Mouse (Mus musculus): Measurements from ENCODE around the gene Lims1. TPM values are rescaled to one million over a fixed set of nuclear protein-coding genes. Genes with fewer than 3 reads are reported as not detected.

The Lims1 gene
- polyA plus RNA-seq, 1 experiment from 2014 or later, result 89.9 TPM

- no peaks in the 10 kb centered on the region for H3K36me3 ChIP-seq (ENCODE audit: control insufficient read depth, insufficient read depth, low read length)
- ATAC-seq (ENCODE audit: low FRiP score) (peak; percentile 30; the same call in 1 of the 2 replicates), DNase-seq (ENCODE audit: low spot score) (no peak)
- H3K4me1 ChIP-seq (replicated peaks; ENCODE audit: control insufficient read depth, insufficient read depth, low read length), result no peaks in the 10 kb centered on the region
- 44% methylated on average over 14 of the region's 14 CpGs for WGBS
- H3K4me2 ChIP-seq (replicated peaks; ENCODE audit: low read depth, low read length), result no peak overlapping the region
- no peak overlapping the region for H3K4me3 ChIP-seq (ENCODE audit: low read depth, low read length)
- no peak overlapping the region for H3K9ac ChIP-seq (ENCODE audit: low read depth, low read length)
- no peaks in the 10 kb centered on the region for H3K27me3 ChIP-seq (ENCODE audit: control insufficient read depth, insufficient read depth, low read length)
- 0 out of 2 replicates have a peak overlapping the region, but pooled peaks have one; percentile 36 for H3K27ac ChIP-seq (ENCODE audit: low read depth, low read length)
- no peaks in the 10 kb centered on the region for H3K9me3 ChIP-seq (ENCODE audit: control insufficient read depth, low read length)
Observed at GRCm38 (mm10) chr10:58371279-58371842, 48.1 kb downstream of the Lims1 start.

GRCm38 (mm10) chr10:58372430-58373030 is 49.3 kb downstream of the Lims1 start:
- Histone ChIP-seq H3K4me2 (replicated peaks; ENCODE audit: low read depth, low read length) (no peak overlapping the region), H3K27me3 (ENCODE audit: control insufficient read depth, insufficient read depth, low read length) (no peaks in the 10 kb centered on the region), H3K9me3 (ENCODE audit: control insufficient read depth, low read length) (no peaks in the 10 kb centered on the region), H3K9ac (ENCODE audit: low read depth, low read length) (no peak overlapping the region), H3K27ac (ENCODE audit: low read depth, low read length) (no peak overlapping the region), H3K4me3 (ENCODE audit: low read depth, low read length) (no peak overlapping the region), H3K4me1 (replicated peaks; ENCODE audit: control insufficient read depth, insufficient read depth, low read length) (no peaks in the 10 kb centered on the region), H3K36me3 (ENCODE audit: control insufficient read depth, insufficient read depth, low read length) (no peaks in the 10 kb centered on the region)
- DNase-seq (ENCODE audit: low spot score) (no peak), ATAC-seq (ENCODE audit: low FRiP score) (no peak)
- 82% methylated on average over 6 of the region's 6 CpGs for WGBS

- H3K27ac ChIP-seq (ENCODE audit: low read depth, low read length), result no peak overlapping the region
- no peaks in the 10 kb centered on the region for H3K9me3 ChIP-seq (ENCODE audit: control insufficient read depth, low read length)
- ATAC-seq (ENCODE audit: low FRiP score) (no peak), DNase-seq (ENCODE audit: low spot score) (no peak)
- H3K4me2 ChIP-seq (replicated peaks; ENCODE audit: low read depth, low read length), result no peak overlapping the region
- no peak overlapping the region for H3K9ac ChIP-seq (ENCODE audit: low read depth, low read length)
- no peaks in the 10 kb centered on the region for H3K36me3 ChIP-seq (ENCODE audit: control insufficient read depth, insufficient read depth, low read length)
- H3K27me3 ChIP-seq (ENCODE audit: control insufficient read depth, insufficient read depth, low read length), result no peaks in the 10 kb centered on the region
- H3K4me1 ChIP-seq (replicated peaks; ENCODE audit: control insufficient read depth, insufficient read depth, low read length), result no peaks in the 10 kb centered on the region
- H3K4me3 ChIP-seq (ENCODE audit: low read depth, low read length), result no peak overlapping the region
Observed at GRCm38 (mm10) chr10:58373829-58374228, 50.6 kb downstream of the Lims1 start.

- Histone ChIP-seq H3K4me2 (replicated peaks; ENCODE audit: low read depth, low read length) (no peak overlapping the region), H3K27me3 (ENCODE audit: control insufficient read depth, insufficient read depth, low read length) (no peaks in the 10 kb centered on the region), H3K4me3 (ENCODE audit: low read depth, low read length) (no peak overlapping the region), H3K4me1 (replicated peaks; ENCODE audit: control insufficient read depth, insufficient read depth, low read length) (0 out of 2 replicates have a peak, but pooled peaks cover 2% of the 10 kb centered on the region), H3K9me3 (ENCODE audit: control insufficient read depth, low read length) (no peaks in the 10 kb centered on the region), H3K36me3 (ENCODE audit: control insufficient read depth, insufficient read depth, low read length) (no peaks in the 10 kb centered on the region), H3K9ac (ENCODE audit: low read depth, low read length) (no peak overlapping the region), H3K27ac (ENCODE audit: low read depth, low read length) (no peak overlapping the region)
- DNase-seq (ENCODE audit: low spot score), result peak; percentile 52
- ATAC-seq (ENCODE audit: low FRiP score), result no peak
- 48% methylated on average over 4 of the region's 4 CpGs for WGBS
Observed at GRCm38 (mm10) chr10:58377592-58378197, 54.4 kb downstream of the Lims1 start.

GRCm38 (mm10) chr10:58378380-58378779 is 55.1 kb downstream of the Lims1 start:
- H3K27me3 ChIP-seq (ENCODE audit: control insufficient read depth, insufficient read depth, low read length), result no peaks in the 10 kb centered on the region
- no peaks in the 10 kb centered on the region for H3K36me3 ChIP-seq (ENCODE audit: control insufficient read depth, insufficient read depth, low read length)
- H3K9me3 ChIP-seq (ENCODE audit: control insufficient read depth, low read length), result no peaks in the 10 kb centered on the region
- H3K9ac ChIP-seq (ENCODE audit: low read depth, low read length), result no peak overlapping the region
- H3K27ac ChIP-seq (ENCODE audit: low read depth, low read length), result no peak overlapping the region
- no peak for DNase-seq (ENCODE audit: low spot score)
- no peak overlapping the region for H3K4me2 ChIP-seq (replicated peaks; ENCODE audit: low read depth, low read length)
- H3K4me3 ChIP-seq (ENCODE audit: low read depth, low read length), result no peak overlapping the region
- ATAC-seq (ENCODE audit: low FRiP score), result no peak
- H3K4me1 ChIP-seq (replicated peaks; ENCODE audit: control insufficient read depth, insufficient read depth, low read length), result 0 out of 2 replicates have a peak, but pooled peaks cover 2% of the 10 kb centered on the region
- 64% methylated on average over 1 of the region's 1 CpGs for WGBS

GRCm38 (mm10) chr10:58379699-58380098 is 56.4 kb downstream of the Lims1 start:
- no peak overlapping the region for H3K4me3 ChIP-seq (ENCODE audit: low read depth, low read length)
- no peaks in the 10 kb centered on the region for H3K36me3 ChIP-seq (ENCODE audit: control insufficient read depth, insufficient read depth, low read length)
- ATAC-seq (ENCODE audit: low FRiP score) (no peak), DNase-seq (ENCODE audit: low spot score) (no peak)
- H3K27ac ChIP-seq (ENCODE audit: low read depth, low read length), result no peak overlapping the region
- H3K27me3 ChIP-seq (ENCODE audit: control insufficient read depth, insufficient read depth, low read length), result no peaks in the 10 kb centered on the region
- 0 out of 2 replicates have a peak, but pooled peaks cover 2% of the 10 kb centered on the region for H3K4me1 ChIP-seq (replicated peaks; ENCODE audit: control insufficient read depth, insufficient read depth, low read length)
- no peaks in the 10 kb centered on the region for H3K9me3 ChIP-seq (ENCODE audit: control insufficient read depth, low read length)
- no peak overlapping the region for H3K9ac ChIP-seq (ENCODE audit: low read depth, low read length)
- no peak overlapping the region for H3K4me2 ChIP-seq (replicated peaks; ENCODE audit: low read depth, low read length)
- 100% methylated on average over 1 of the region's 1 CpGs for WGBS

GRCm38 (mm10) chr10:58381904-58382303 is 58.6 kb downstream of the Lims1 start:
- no peak overlapping the region for H3K4me2 ChIP-seq (replicated peaks; ENCODE audit: low read depth, low read length)
- no peak overlapping the region for H3K4me3 ChIP-seq (ENCODE audit: low read depth, low read length)
- no peaks in the 10 kb centered on the region for H3K27me3 ChIP-seq (ENCODE audit: control insufficient read depth, insufficient read depth, low read length)
- DNase-seq (ENCODE audit: low spot score) (no peak), ATAC-seq (ENCODE audit: low FRiP score) (no peak)
- H3K36me3 ChIP-seq (ENCODE audit: control insufficient read depth, insufficient read depth, low read length), result no peaks in the 10 kb centered on the region
- peak overlapping the region; percentile 48; the same call in 1 of the 2 replicates for H3K27ac ChIP-seq (ENCODE audit: low read depth, low read length)
- H3K4me1 ChIP-seq (replicated peaks; ENCODE audit: control insufficient read depth, insufficient read depth, low read length), result 0 out of 2 replicates have a peak, but pooled peaks cover 2% of the 10 kb centered on the region
- no peaks in the 10 kb centered on the region for H3K9me3 ChIP-seq (ENCODE audit: control insufficient read depth, low read length)
- H3K9ac ChIP-seq (ENCODE audit: low read depth, low read length), result no peak overlapping the region
- WGBS, result 88% methylated on average over 1 of the region's 1 CpGs

GRCm38 (mm10) chr10:58382621-58383101 is 59.4 kb downstream of the Lims1 start:
- H3K4me1 ChIP-seq (replicated peaks; ENCODE audit: control insufficient read depth, insufficient read depth, low read length), result 0 out of 2 replicates have a peak, but pooled peaks cover 2% of the 10 kb centered on the region
- H3K27me3 ChIP-seq (ENCODE audit: control insufficient read depth, insufficient read depth, low read length), result no peaks in the 10 kb centered on the region
- peak; percentile 49 for DNase-seq (ENCODE audit: low spot score)
- no peaks in the 10 kb centered on the region for H3K36me3 ChIP-seq (ENCODE audit: control insufficient read depth, insufficient read depth, low read length)
- H3K27ac ChIP-seq (ENCODE audit: low read depth, low read length), result peak overlapping the region; percentile 48
- WGBS, result 32% methylated on average over 3 of the region's 3 CpGs
- H3K4me3 ChIP-seq (ENCODE audit: low read depth, low read length), result no peak overlapping the region
- peak; percentile 89 for ATAC-seq (ENCODE audit: low FRiP score)
- no peak overlapping the region for H3K9ac ChIP-seq (ENCODE audit: low read depth, low read length)
- no peak overlapping the region for H3K4me2 ChIP-seq (replicated peaks; ENCODE audit: low read depth, low read length)
- H3K9me3 ChIP-seq (ENCODE audit: control insufficient read depth, low read length), result no peaks in the 10 kb centered on the region
